11 mouse cellular contexts compared by ENCODE assay signal in genomic region chr11:76508831-76509595, GRCm38 (mm10).
A peak's percentile ranks its signal among the peaks of the same experiment; 100 is the strongest.
DNase-seq lines count a peak whose midpoint lies in the region; ATAC-seq and TF ChIP-seq lines count a peak whose summit lies in the region.
"Had no signal": no experiment of that assay in that cellular context is flagged by ENCODE, and none has a peak within 500 bp of the region (broad histone marks: within the 10 kb centered on the region; RNA-seq: fewer than 3 reads in every experiment).

No protein-coding gene starts in this region.

- H3K9ac ChIP-seq in hindbrain, embryonic 12.5 days = no peak overlapping the region
- peak overlapping the region; percentile 25; the same call in 1 of the 2 replicates for H3K9ac ChIP-seq in limb, embryonic 13.5 days

- DNase-seq in right cerebral cortex, adult 18-20 months = peak; percentile 86
- DNase-seq in right cerebral cortex, postnatal 4 days = no peak
- peak; percentile 86 for DNase-seq in telencephalon, adult 2 months (ENCODE audit: low read depth, low spot score)
- no peak for DNase-seq in kidney, postnatal 4 days
- no peak for DNase-seq in spleen, postnatal 14 days (ENCODE audit: low spot score in 2 of 2)
- no peak for DNase-seq in kidney, adult 2 months
- DNase-seq: gastrocnemius, postnatal 36 days had no signal

- H3K4me2 ChIP-seq in hindbrain, embryonic 12.5 days (replicated peaks) = 0 out of 2 replicates have a peak overlapping the region, but pooled peaks have one; percentile 4
- no peak overlapping the region for H3K4me2 ChIP-seq in limb, embryonic 13.5 days (replicated peaks)

- H3K9me3 ChIP-seq in hindbrain, embryonic 12.5 days (replicated peaks) = no peaks in the 10 kb centered on the region
- H3K9me3 ChIP-seq in limb, embryonic 13.5 days = no peaks in the 10 kb centered on the region
- H3K9me3 ChIP-seq: G1E; megakaryocyte, embryonic 14.5 days had no signal

- H3K27me3 ChIP-seq in hindbrain, embryonic 12.5 days = no peaks in the 10 kb centered on the region
- no peaks in the 10 kb centered on the region for H3K27me3 ChIP-seq in limb, embryonic 13.5 days
- H3K27me3 ChIP-seq in kidney, adult 2 months (replicated peaks; ENCODE audit: control insufficient read depth, insufficient read depth, low read length) = no peaks in the 10 kb centered on the region

- H3K27ac ChIP-seq in hindbrain, embryonic 12.5 days = peak overlapping the region; percentile 81
- no peak overlapping the region for H3K27ac ChIP-seq in limb, embryonic 13.5 days
- no peak overlapping the region for H3K27ac ChIP-seq in kidney, adult 2 months (ENCODE audit: insufficient read depth, low read depth, low read length)

- H3K4me1 ChIP-seq in hindbrain, embryonic 12.5 days = peaks cover 44% of the 10 kb centered on the region
- peaks cover 36% of the 10 kb centered on the region for H3K4me1 ChIP-seq in limb, embryonic 13.5 days
- H3K4me1 ChIP-seq in kidney, adult 2 months (ENCODE audit: control insufficient read depth, insufficient read depth, low read length) = 0 out of 2 replicates have a peak, but pooled peaks cover 2% of the 10 kb centered on the region

- 91% methylated on average over 32 of the region's 32 CpGs for WGBS in hindbrain, embryonic 12.5 days
- 86% methylated on average over 32 of the region's 32 CpGs for WGBS in limb, embryonic 13.5 days
- 86% methylated on average over 32 of the region's 32 CpGs for WGBS in kidney, adult 2 months

- TF ChIP-seq POLR2A in kidney, adult 2 months (IDR thresholded peaks at IDR 0.05; ENCODE audit: low read depth, low read length) = no peak

- ATAC-seq in hindbrain, embryonic 12.5 days (ENCODE audit: low FRiP score) = no peak
- ATAC-seq in limb, embryonic 13.5 days (ENCODE audit: low FRiP score, low read depth) = no peak

- no peak for TF ChIP-seq CTCF in kidney, adult 2 months (conservative IDR thresholded peaks at IDR 0.05; ENCODE audit: insufficient read depth, insufficient read length, low read depth, low read length)

- no peak overlapping the region for H3K4me3 ChIP-seq in hindbrain, embryonic 12.5 days
- H3K4me3 ChIP-seq in limb, embryonic 13.5 days = no peak overlapping the region
- no peak overlapping the region for H3K4me3 ChIP-seq in kidney, adult 2 months (ENCODE audit: insufficient read depth, low read depth, low read length)
- H3K4me3 ChIP-seq: megakaryocyte, embryonic 14.5 days had no signal

- H3K36me3 ChIP-seq in hindbrain, embryonic 12.5 days = no peaks in the 10 kb centered on the region
- peaks cover 7% of the 10 kb centered on the region; the same call in 1 of the 2 replicates for H3K36me3 ChIP-seq in limb, embryonic 13.5 days
- H3K36me3 ChIP-seq in kidney, adult 2 months (ENCODE audit: control insufficient read depth, insufficient read depth, low read length) = no peaks in the 10 kb centered on the region
- H3K36me3 ChIP-seq: G1E had no signal

Comparison
In these comparisons a context has a peak if more than half of its experiments do, and no peak if none do; other contexts are left out.
1. DNase-seq: peak in right cerebral cortex, adult 18-20 months (single experiment) and telencephalon, adult 2 months (single experiment); none in right cerebral cortex, postnatal 4 days (single experiment), kidney, postnatal 4 days (0 of 2), spleen, postnatal 14 days (0 of 2) and kidney, adult 2 months (single experiment).